Mouse (Mus musculus) hindbrain, postnatal 0 days (tissue): Measurements from ENCODE around the gene Acoxl. TPM values are rescaled to one million over a fixed set of nuclear protein-coding genes. Genes with fewer than 3 reads are reported as not detected.

Source experiments
- ATAC-seq: fragments of 200-750 bp; cut with Nextera tagmentation; 2 replicates; pipeline ENCODE4 v1.8.0; 2017; ENCODE audit warnings: mild to moderate bottlenecking, moderate TSS enrichment, moderate library complexity
- DNase-seq: peaks from one replicate; pipeline ENCODE4 v3.0.0-alpha.2; 2015; ENCODE audit warnings: low spot score
- H3K27ac ChIP-seq: fragments of 300-500 bp; sonication (generic); 2 replicates; pipeline ENCODE4 v1.5.1; 2014; ENCODE audit warnings: mild to moderate bottlenecking
- H3K27me3 ChIP-seq: fragments of 300-500 bp; sonication (generic); 2 replicates; pipeline ENCODE4 v1.6.1; 2014; ENCODE audit warnings: low read length, mixed read lengths; ENCODE audit not compliant: insufficient read depth
- H3K36me3 ChIP-seq: fragments of 300-500 bp; sonication (generic); 2 replicates; pipeline ENCODE4 v1.6.1; 2014; ENCODE audit warnings: low read length, mixed read lengths; ENCODE audit not compliant: insufficient read depth
- H3K4me1 ChIP-seq: fragments of 300-500 bp; sonication (generic); 2 replicates; pipeline ENCODE4 v1.6.1; 2014; ENCODE audit warnings: antibody characterized with exemption, low read length, mixed read lengths; ENCODE audit not compliant: insufficient read depth
- H3K4me2 ChIP-seq: fragments of 300-500 bp; sonication (generic); 2 replicates; pipeline ENCODE4 v1.6.1; 2014; ENCODE audit warnings: low read depth, mild to moderate bottlenecking, low read length, moderate library complexity, mixed read lengths
- H3K4me3 ChIP-seq: fragments of 300-500 bp; sonication (generic); 2 replicates; pipeline ENCODE4 v1.5.1; 2014; ENCODE audit warnings: low read length
- H3K9ac ChIP-seq: fragments of 300-500 bp; sonication (generic); replicated peaks from 2 replicates; pipeline ENCODE4 v1.6.1; 2014; ENCODE audit warnings: mild to moderate bottlenecking, low read length, moderate library complexity, mixed read lengths
- H3K9me3 ChIP-seq: fragments of 300-500 bp; sonication (generic); 2 replicates; pipeline ENCODE4 v1.6.1; 2016; ENCODE audit warnings: low read length, mixed read lengths
- CTCF ChIP-seq: IDR thresholded peaks from 2 replicates; pipeline ENCODE4 v1.5.1; 2016; ENCODE audit warnings: antibody characterized with exemption, control low read depth, low read depth
- WGBS: fragments of 180-500 bp; shearing (Covaris S2); extraction: QIAGEN DNeasy Blood & Tissue Kit; methylation state at CpG from one replicate; pipeline ENCODE4 v1.1.7; 2014; 5-methylcytosine and 5-hydroxymethylcytosine counted together
- polyA plus RNA-seq: library from polyadenylated mRNA; unstranded; fragments of >200 nt; fragmentation: Nextera tagmentation; extraction: Ambion mirVana; gene quantifications from 2 replicates; pipeline ENCODE4 v1.2.1, GENCODE M21; 2015
- total RNA-seq: library from RNA; depleted of rRNA; stranded (reverse); fragments of >200 nt; gene quantifications from 2 replicates; pipeline ENCODE4 v1.2.3, GENCODE M21; 2014

Gene Acoxl
- total and polyA plus RNA-seq, 2 experiments from 2014 or later, result 0.29 to 0.47 TPM

DNA sequence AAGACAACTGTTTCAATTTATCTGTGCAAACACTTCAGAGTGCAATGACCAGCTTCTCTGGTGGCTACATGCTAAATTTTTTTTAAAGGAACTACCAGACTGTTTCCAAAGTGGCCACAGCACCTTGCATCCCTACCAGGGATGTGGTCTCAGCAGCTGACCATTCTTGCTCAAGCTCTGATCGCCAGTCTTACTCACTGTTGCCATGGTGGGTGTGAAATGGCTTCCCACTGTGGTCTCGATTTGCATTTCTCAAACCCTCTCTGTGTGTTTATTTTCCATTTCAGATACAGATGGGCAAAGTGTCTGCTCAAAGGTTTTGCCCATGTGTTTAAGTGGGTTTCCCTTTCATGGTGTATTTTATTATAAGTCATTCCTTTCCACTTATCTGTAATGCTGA lies 230.3 kb downstream of the Acoxl start:
- Histone ChIP-seq H3K27ac (no peak overlapping the region), H3K27me3 (no peaks in the 10 kb centered on the region)

DNA sequence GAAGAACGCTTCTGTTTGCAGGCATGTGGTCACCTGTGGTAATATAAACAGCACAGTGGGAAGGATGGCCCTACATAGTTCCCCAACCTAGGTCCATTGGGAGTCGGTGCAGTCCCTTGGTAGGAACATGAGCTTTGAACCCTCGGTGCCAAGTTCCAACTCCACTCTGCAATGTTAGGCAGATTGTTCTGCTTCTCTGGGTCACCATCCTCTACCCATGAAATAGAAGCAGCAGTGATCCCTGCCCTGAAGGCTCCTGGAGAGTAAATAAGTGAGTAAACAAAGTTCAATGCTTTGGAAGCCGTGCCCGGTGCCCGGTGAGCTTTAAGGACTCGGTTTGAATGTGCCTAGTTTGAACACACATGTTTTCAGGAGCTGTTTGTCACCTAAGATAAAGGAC lies 233.1 kb downstream of the Acoxl start:
- ATAC-seq, result no peak
- no peak for DNase-seq
- WGBS, result 81% methylated on average over 7 of the region's 7 CpGs
- no peaks in the 10 kb centered on the region for H3K27me3 ChIP-seq
- H3K4me3 ChIP-seq, result no peak overlapping the region
- H3K9ac ChIP-seq, result no peak overlapping the region
- H3K27ac ChIP-seq, result no peak overlapping the region
- H3K4me1 ChIP-seq, result no peaks in the 10 kb centered on the region
- no peaks in the 10 kb centered on the region for H3K9me3 ChIP-seq
- TF ChIP-seq CTCF, result no peak
- H3K36me3 ChIP-seq, result no peaks in the 10 kb centered on the region
- H3K4me2 ChIP-seq, result no peak overlapping the region

More for the DNA sequence above, 230.3 kb downstream of the Acoxl start:
- H3K36me3 ChIP-seq, result no peaks in the 10 kb centered on the region
- H3K4me2 ChIP-seq, result no peak overlapping the region
- WGBS, result 48% methylated on average over 2 of the region's 2 CpGs
- ATAC-seq, result no peak
- no peak for DNase-seq
- H3K4me1 ChIP-seq, result no peaks in the 10 kb centered on the region
- H3K9me3 ChIP-seq, result no peaks in the 10 kb centered on the region
- no peak overlapping the region for H3K9ac ChIP-seq
- no peak overlapping the region for H3K4me3 ChIP-seq
- TF ChIP-seq CTCF, result no peak

DNA sequence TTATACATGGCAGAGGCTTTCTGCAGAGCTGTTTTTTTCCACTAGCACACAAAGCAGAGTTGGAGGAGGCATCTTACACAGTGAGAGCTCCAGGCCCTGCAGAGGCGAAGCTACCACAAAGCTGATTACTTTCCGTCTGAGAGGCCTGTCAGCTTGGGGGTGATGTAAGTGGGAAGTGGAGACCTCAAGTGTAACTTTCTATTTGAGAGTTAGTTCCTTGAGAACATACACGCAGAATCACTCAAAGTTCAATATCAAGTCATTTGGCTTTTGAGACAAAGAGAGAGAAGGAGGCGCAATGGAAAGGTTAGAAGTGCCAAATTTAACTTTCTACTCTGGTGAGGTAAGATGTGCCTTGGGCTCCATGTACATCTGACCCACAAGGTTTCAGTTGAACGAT lies 234.3 kb downstream of the Acoxl start:
- Histone ChIP-seq H3K9me3 (no peaks in the 10 kb centered on the region), H3K4me2 (no peak overlapping the region), H3K9ac (no peak overlapping the region), H3K4me3 (no peak overlapping the region), H3K27ac (no peak overlapping the region), H3K4me1 (no peaks in the 10 kb centered on the region), H3K36me3 (no peaks in the 10 kb centered on the region), H3K27me3 (no peaks in the 10 kb centered on the region)
- DNase-seq (no peak), ATAC-seq (no peak)
- 83% methylated on average over 5 of the region's 5 CpGs for WGBS
- TF ChIP-seq CTCF, result no peak

DNA sequence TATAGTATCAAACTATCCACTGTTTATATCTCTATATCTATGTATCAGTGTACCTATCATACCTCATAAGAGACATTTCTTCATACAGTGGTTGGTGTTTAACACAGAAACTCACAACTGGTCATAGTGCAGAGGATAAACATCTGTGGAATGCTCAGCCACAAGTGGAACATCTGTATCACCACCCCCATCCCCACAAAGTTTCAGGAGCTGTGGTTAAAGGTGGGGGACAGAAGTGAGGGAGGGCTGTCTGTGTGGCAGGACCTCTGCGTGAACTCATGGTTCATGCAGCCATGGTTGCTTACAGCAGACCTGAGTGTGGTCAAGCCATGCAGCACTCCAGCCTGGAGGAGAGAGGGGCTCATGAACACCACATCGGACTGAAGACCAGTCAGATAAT lies 234.9 kb downstream of the Acoxl start:
- H3K27me3 ChIP-seq, result no peaks in the 10 kb centered on the region
- H3K4me3 ChIP-seq, result no peak overlapping the region
- WGBS, result 98% methylated on average over 2 of the region's 2 CpGs
- no peak overlapping the region for H3K9ac ChIP-seq
- ATAC-seq (no peak), DNase-seq (no peak)
- no peak for TF ChIP-seq CTCF
- H3K36me3 ChIP-seq, result no peaks in the 10 kb centered on the region
- H3K27ac ChIP-seq, result no peak overlapping the region
- no peaks in the 10 kb centered on the region for H3K4me1 ChIP-seq
- H3K9me3 ChIP-seq, result no peaks in the 10 kb centered on the region
- H3K4me2 ChIP-seq, result no peak overlapping the region

DNA sequence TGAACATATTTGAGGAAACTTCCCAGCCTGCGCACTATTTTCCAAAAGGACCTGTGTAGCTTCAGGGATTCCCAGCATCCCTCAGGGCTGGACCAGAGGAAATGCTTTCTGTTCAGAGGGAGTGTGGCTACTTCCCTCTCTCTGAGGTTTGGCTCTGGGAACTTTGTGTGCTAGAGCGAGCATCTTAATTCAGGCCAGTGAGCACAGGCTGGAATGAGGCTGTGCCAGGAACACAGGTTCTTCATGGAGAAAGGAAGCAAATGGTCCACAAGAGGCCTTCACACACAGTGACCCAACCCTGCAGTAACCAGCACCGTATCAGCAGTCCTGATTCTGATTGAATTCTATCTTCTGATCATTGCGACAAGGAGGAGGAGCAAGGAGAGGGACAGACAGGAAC lies 238.3 kb downstream of the Acoxl start:
- H3K4me3 ChIP-seq, result no peak overlapping the region
- no peaks in the 10 kb centered on the region for H3K27me3 ChIP-seq
- DNase-seq (no peak), ATAC-seq (no peak)
- no peaks in the 10 kb centered on the region for H3K9me3 ChIP-seq
- no peak overlapping the region for H3K4me2 ChIP-seq
- 81% methylated on average over 4 of the region's 4 CpGs for WGBS
- H3K36me3 ChIP-seq, result no peaks in the 10 kb centered on the region
- TF ChIP-seq CTCF, result no peak
- no peaks in the 10 kb centered on the region for H3K4me1 ChIP-seq
- H3K9ac ChIP-seq, result no peak overlapping the region
- H3K27ac ChIP-seq, result no peak overlapping the region

DNA sequence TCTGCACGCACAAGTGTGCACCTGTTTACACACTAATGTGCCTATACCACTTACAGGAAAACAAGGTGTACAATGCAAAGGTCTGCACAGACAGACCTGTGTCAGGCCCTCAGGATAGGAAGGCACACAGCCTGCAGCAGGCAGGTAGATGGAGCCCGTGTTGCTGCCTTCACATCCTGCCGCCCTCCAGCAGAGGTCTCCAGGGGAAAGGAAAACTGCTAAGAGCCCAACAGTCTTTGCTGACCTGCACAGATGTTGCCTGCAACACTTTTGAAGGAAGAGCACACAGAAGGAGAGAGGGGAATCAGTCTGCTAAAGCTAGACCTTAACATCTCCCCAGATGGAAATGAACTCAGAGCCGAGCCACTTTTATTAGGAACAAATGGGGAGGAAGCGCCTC lies 240.2 kb downstream of the Acoxl start:
- TF ChIP-seq CTCF, result peak; percentile 70
- H3K4me3 ChIP-seq, result no peak overlapping the region
- no peak overlapping the region for H3K9ac ChIP-seq
- H3K36me3 ChIP-seq, result no peaks in the 10 kb centered on the region
- no peak overlapping the region for H3K27ac ChIP-seq
- DNase-seq, result peak; percentile 62
- H3K9me3 ChIP-seq, result no peaks in the 10 kb centered on the region
- H3K27me3 ChIP-seq, result no peaks in the 10 kb centered on the region
- 46% methylated on average over 5 of the region's 5 CpGs for WGBS
- H3K4me1 ChIP-seq, result no peaks in the 10 kb centered on the region
- peak; percentile 68 for ATAC-seq
- no peak overlapping the region for H3K4me2 ChIP-seq

DNA sequence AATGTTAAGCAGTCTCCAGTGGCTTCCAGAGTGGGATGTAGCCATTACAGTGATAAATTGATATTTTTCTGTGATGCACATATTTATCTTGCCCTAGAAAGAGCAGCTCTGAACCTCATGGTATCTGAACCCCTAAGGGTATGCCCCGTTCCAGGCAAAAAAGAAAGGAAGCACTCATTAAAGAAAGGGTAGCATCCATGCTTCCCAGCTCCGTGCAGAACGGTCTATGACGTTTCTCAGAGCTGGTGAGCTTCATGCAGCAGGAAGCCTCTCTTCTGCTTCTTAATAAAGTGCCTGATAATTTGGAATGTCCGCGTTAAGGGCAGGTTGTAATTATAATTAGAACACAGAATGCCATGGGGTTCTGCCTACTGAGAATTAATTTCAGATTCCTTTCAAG lies 240.6 kb downstream of the Acoxl start:
- Histone ChIP-seq H3K4me3 (no peak overlapping the region), H3K36me3 (no peaks in the 10 kb centered on the region), H3K9me3 (no peaks in the 10 kb centered on the region), H3K4me2 (peak overlapping the region; percentile 26; the same call in 1 of the 2 replicates), H3K9ac (no peak overlapping the region), H3K4me1 (no peaks in the 10 kb centered on the region), H3K27me3 (no peaks in the 10 kb centered on the region), H3K27ac (no peak overlapping the region)
- WGBS, result 48% methylated on average over 6 of the region's 6 CpGs
- peak; percentile 23 for DNase-seq
- ATAC-seq, result no peak
- TF ChIP-seq CTCF, result no peak

DNA sequence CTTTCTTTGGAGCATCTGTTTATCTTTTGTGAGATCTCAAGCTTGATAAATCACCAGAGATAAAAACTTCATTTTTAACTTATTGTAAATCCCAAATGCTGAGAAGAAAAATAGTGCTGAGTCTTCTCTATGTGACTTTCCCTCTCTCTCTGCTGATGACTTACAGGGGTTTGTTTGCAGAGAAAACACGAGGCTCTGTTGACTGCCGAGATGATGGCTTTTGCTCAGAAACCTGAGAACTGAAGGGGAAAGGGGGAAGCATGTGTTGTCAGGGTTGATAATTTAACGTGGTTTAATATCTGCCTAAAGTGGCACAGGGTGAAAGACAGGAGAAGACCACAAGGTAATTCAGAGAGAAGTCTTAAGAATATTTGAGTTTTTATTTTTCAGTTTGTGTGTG lies 245.2 kb downstream of the Acoxl start:
- ATAC-seq, result no peak
- 42% methylated on average over 3 of the region's 3 CpGs for WGBS

More for the DNA sequence above, 245.2 kb downstream of the Acoxl start:
- TF ChIP-seq CTCF, result no peak
- no peak for DNase-seq
- Histone ChIP-seq H3K4me2 (no peak overlapping the region), H3K9me3 (no peaks in the 10 kb centered on the region), H3K27me3 (no peaks in the 10 kb centered on the region), H3K27ac (no peak overlapping the region), H3K4me1 (no peaks in the 10 kb centered on the region), H3K4me3 (no peak overlapping the region), H3K9ac (no peak overlapping the region), H3K36me3 (no peaks in the 10 kb centered on the region)
